Mouse (Mus musculus): Measurements from ENCODE around the gene Zc3h4.

GRCm38 (mm10) chr7:16452587-16453073 is 51.9 kb downstream of the Zc3h4 start, which contains the start of gene Tmem160:
- no peak; the same call in 1 of the 2 replicates for TF ChIP-seq POLR2A (IDR thresholded peaks at IDR 0.05; ENCODE audit: control insufficient read depth, low read depth, low read length)
- no peak for TF ChIP-seq CTCF (IDR thresholded peaks at IDR 0.05; ENCODE audit: control insufficient read depth, insufficient read depth, insufficient replicate concordance, low read depth, low read length)

Measured in testis, adult 2 months (tissue).